Mouse (Mus musculus) ES-Bruce4 (cell line): ENCODE data around the gene Ptger2. TPM values are rescaled to one million over a fixed set of nuclear protein-coding genes. Genes with fewer than 3 reads are reported as not detected.

Experiments
- H3K27ac ChIP-seq: 2 replicates; pipeline ENCODE4 v1.5.1; 2012; ENCODE audit warnings: low read length, inconsistent platforms; ENCODE audit not compliant: insufficient read depth
- H3K27me3 ChIP-seq: 2 replicates; pipeline ENCODE4 v1.6.1; 2012; ENCODE audit warnings: mild to moderate bottlenecking, low read length, inconsistent platforms; ENCODE audit not compliant: control insufficient read depth, poor library complexity, insufficient read depth, severe bottlenecking
- H3K36me3 ChIP-seq: 2 replicates; pipeline ENCODE4 v1.6.1; 2012; ENCODE audit warnings: inconsistent platforms, mild to moderate bottlenecking, low read length, moderate library complexity; ENCODE audit not compliant: control insufficient read depth, poor library complexity, insufficient read depth, severe bottlenecking
- H3K4me1 ChIP-seq: one replicate; pipeline ENCODE4 v1.8.1; 2011; ENCODE audit warnings: low read length; ENCODE audit not compliant: control insufficient read depth, insufficient read depth
- H3K4me3 ChIP-seq: 2 replicates; pipeline ENCODE4 v1.5.1; 2011; ENCODE audit warnings: low read depth, mild to moderate bottlenecking, low read length
- H3K9ac ChIP-seq: 2 replicates; pipeline ENCODE4 v1.6.1; 2012; ENCODE audit warnings: low read depth, mild to moderate bottlenecking, inconsistent platforms; ENCODE audit not compliant: poor library complexity, severe bottlenecking
- H3K9me3 ChIP-seq: replicated peaks from 2 replicates; pipeline ENCODE4 v1.6.1; 2012; ENCODE audit warnings: mild to moderate bottlenecking, low read length, inconsistent platforms; ENCODE audit not compliant: control insufficient read depth, poor library complexity, insufficient read depth, severe bottlenecking
- CTCF ChIP-seq: IDR thresholded peaks from one replicate; pipeline ENCODE4 v1.8.1; 2011; ENCODE audit warnings: low read depth, low read length
- EP300 ChIP-seq: IDR thresholded peaks from 2 replicates; pipeline ENCODE4 v1.6.1; 2011; ENCODE audit warnings: low read depth, low read length; ENCODE audit not compliant: insufficient read depth
- POLR2A ChIP-seq: IDR thresholded peaks from one replicate; pipeline ENCODE4 v1.8.1; 2011; ENCODE audit warnings: low read length; ENCODE audit not compliant: insufficient read depth
- polyA plus RNA-seq: library from polyadenylated mRNA; stranded (reverse); fragments of >200 nt; gene quantifications from 2 replicates; pipeline ENCODE4 v1.2.4, GENCODE M21; 2011; ENCODE audit warnings: low read depth; ENCODE audit not compliant: missing spikeins, insufficient read depth, insufficient read length

Gene Ptger2
- polyA plus RNA-seq, 1 experiment = not detected

GRCm38 (mm10) chr14:45051116-45051515, 63.1 kb downstream of the Ptger2 start:
- Histone ChIP-seq H3K9me3 (no peaks in the 10 kb centered on the region), H3K4me1 (no peaks in the 10 kb centered on the region), H3K36me3 (no peaks in the 10 kb centered on the region), H3K27me3 (no peaks in the 10 kb centered on the region), H3K4me3 (no peak overlapping the region), H3K27ac (no peak overlapping the region), H3K9ac (no peak overlapping the region)
- TF ChIP-seq POLR2A = no peak
- TF ChIP-seq EP300 = no peak
- TF ChIP-seq CTCF = no peak

Other genes starting within 250 kb of the Ptger2 start
- not detected in 2 replicates for gene Gm8267, start 237.9 kb upstream of the Ptger2 start, polyA plus RNA-seq
- gene Ptgdr, start 128.8 kb upstream of the Ptger2 start, polyA plus RNA-seq = not detected in 2 replicates
- gene Gpr137c, start 231.5 kb downstream of the Ptger2 start, polyA plus RNA-seq = 2.1 and 2.2 TPM in 2 replicates
- 6.0 and 8.1 TPM in 2 replicates for gene Txndc16, start 232.1 kb downstream of the Ptger2 start, polyA plus RNA-seq